Mouse (Mus musculus): ENCODE results near the gene P2rx7.

- TF ChIP-seq CTCF (IDR thresholded peaks at IDR 0.05) (no peak), EP300 (IDR thresholded peaks at IDR 0.05; ENCODE audit: insufficient read depth, low read depth, low read length) (no peak), POLR2A (IDR thresholded peaks at IDR 0.05; ENCODE audit: insufficient read depth, low read depth, low read length) (no peak)
Observed at GRCm38 (mm10) chr5:122730776-122731175, 87.1 kb downstream of the P2rx7 start.

Data from heart, adult 2 months (tissue).